Mouse (Mus musculus) brown adipose tissue, adult 24 weeks (tissue): ENCODE data around the gene Cxcl1. TPM values are rescaled to one million over a fixed set of nuclear protein-coding genes. Genes with fewer than 3 reads are reported as not detected.
"Not testable (repeated sequence)": the region's sequence is repeated elsewhere in the genome, so short reads cannot be mapped to it uniquely, and the experiment has no call there.

Experiments used
- H3K27ac ChIP-seq: fragments of 200-500 bp; replicated peaks from 2 replicates; pipeline ENCODE4 v1.5.1; 2012; ENCODE audit warnings: low read depth, mild to moderate bottlenecking, low read length
- H3K4me1 ChIP-seq: fragments of 200-500 bp; 2 replicates; pipeline ENCODE4 v1.6.1; 2012; ENCODE audit warnings: low read length, mixed read lengths; ENCODE audit not compliant: control insufficient read depth, insufficient read depth, insufficient read length
- H3K4me3 ChIP-seq: fragments of 200-500 bp; 2 replicates; pipeline ENCODE4 v1.5.1; 2012; ENCODE audit warnings: low read depth, mild to moderate bottlenecking, low read length, moderate library complexity; ENCODE audit not compliant: insufficient read depth
- polyA plus RNA-seq: library from polyadenylated mRNA; stranded (reverse); fragments of >200 nt; gene quantifications from 2 replicates; pipeline ENCODE4 v1.2.4, GENCODE M21; 2012; ENCODE audit not compliant: missing spikeins, insufficient read depth, insufficient read length

Gene Cxcl1
- polyA plus RNA-seq = 5.5 TPM in 1 of 2 replicates, not detected in the other

- H3K4me1 ChIP-seq = no peaks in the 10 kb centered on the region; the same call in 1 of the 2 replicates
- H3K4me3 ChIP-seq = peak within 1 kb of the TSS; percentile 45
- H3K27ac ChIP-seq = 0 out of 2 replicates have a peak within 1 kb of the TSS, but pooled peaks have one; percentile 40
These were observed at the start of gene Cxcl1 for GRCm38 (mm10) chr5:90890519-90891463. Gene Cxcl1, plus strand, starts transcription at chr5:90891241.

- no peak overlapping the region for H3K4me3 ChIP-seq
These were observed 47.1 kb upstream of the Cxcl1 start for GRCm38 (mm10) chr5:90843891-90844290.

GRCm38 (mm10) chr5:90850096-90850495 is 40.9 kb upstream of the Cxcl1 start:
- not testable (repeated sequence) for H3K4me3 ChIP-seq, H3K27ac ChIP-seq, H3K4me1 ChIP-seq

More at GRCm38 (mm10) chr5:90843891-90844290, 47.1 kb upstream of the Cxcl1 start:
- H3K4me1 ChIP-seq = no peaks in the 10 kb centered on the region
- H3K27ac ChIP-seq = no peak overlapping the region

GRCm38 (mm10) chr5:90851391-90851790 is 39.6 kb upstream of the Cxcl1 start:
- H3K4me1 ChIP-seq, H3K4me3 ChIP-seq, H3K27ac ChIP-seq: not testable (repeated sequence)

- H3K4me1 ChIP-seq = 0 out of 2 replicates have a peak, but pooled peaks cover 2% of the 10 kb centered on the region
- H3K27ac ChIP-seq = no peak overlapping the region
- H3K4me3 ChIP-seq = no peak overlapping the region
These were observed 37.8 kb upstream of the Cxcl1 start for GRCm38 (mm10) chr5:90853206-90853605.

- 0 out of 2 replicates have a peak, but pooled peaks cover 2% of the 10 kb centered on the region for H3K4me1 ChIP-seq
- no peak overlapping the region for H3K27ac ChIP-seq
- H3K4me3 ChIP-seq = no peak overlapping the region
These were observed 35.5 kb upstream of the Cxcl1 start for GRCm38 (mm10) chr5:90855308-90856230.

- Histone ChIP-seq H3K27ac (no peak overlapping the region), H3K4me1 (0 out of 2 replicates have a peak, but pooled peaks cover 2% of the 10 kb centered on the region), H3K4me3 (no peak overlapping the region)
These were observed 33.6 kb upstream of the Cxcl1 start for GRCm38 (mm10) chr5:90857463-90857862.

GRCm38 (mm10) chr5:90858429-90858828 is 32.6 kb upstream of the Cxcl1 start:
- Histone ChIP-seq H3K4me1 (0 out of 2 replicates have a peak, but pooled peaks cover 2% of the 10 kb centered on the region), H3K4me3 (no peak overlapping the region), H3K27ac (no peak overlapping the region)

GRCm38 (mm10) chr5:90859031-90859430 is 32.0 kb upstream of the Cxcl1 start:
- Histone ChIP-seq H3K27ac (no peak overlapping the region), H3K4me3 (no peak overlapping the region), H3K4me1 (0 out of 2 replicates have a peak, but pooled peaks cover 2% of the 10 kb centered on the region)

GRCm38 (mm10) chr5:90861876-90862375 is 29.1 kb upstream of the Cxcl1 start:
- H3K27ac ChIP-seq = no peak overlapping the region

GRCm38 (mm10) chr5:90866770-90867169 is 24.3 kb upstream of the Cxcl1 start:
- Histone ChIP-seq H3K4me3 (no peak overlapping the region), H3K27ac (no peak overlapping the region), H3K4me1 (no peaks in the 10 kb centered on the region)

More at GRCm38 (mm10) chr5:90861876-90862375, 29.1 kb upstream of the Cxcl1 start:
- Histone ChIP-seq H3K4me1 (0 out of 2 replicates have a peak, but pooled peaks cover 2% of the 10 kb centered on the region), H3K4me3 (no peak overlapping the region)

- Histone ChIP-seq H3K4me1 (peaks cover 10% of the 10 kb centered on the region; the same call in 1 of the 2 replicates), H3K27ac (no peak overlapping the region), H3K4me3 (no peak overlapping the region)
These were observed 18.7 kb upstream of the Cxcl1 start for GRCm38 (mm10) chr5:90872377-90872776.

GRCm38 (mm10) chr5:90876045-90876444 is 15.0 kb upstream of the Cxcl1 start:
- Histone ChIP-seq H3K4me3 (no peak overlapping the region), H3K27ac (peak overlapping the region; percentile 59), H3K4me1 (peaks cover 15% of the 10 kb centered on the region; the same call in 1 of the 2 replicates)

GRCm38 (mm10) chr5:90876471-90877172 is 14.4 kb upstream of the Cxcl1 start:
- H3K27ac ChIP-seq = peak overlapping the region; percentile 79

More at GRCm38 (mm10) chr5:90876471-90877172, 14.4 kb upstream of the Cxcl1 start:
- Histone ChIP-seq H3K4me1 (peaks cover 17% of the 10 kb centered on the region; the same call in 1 of the 2 replicates), H3K4me3 (no peak overlapping the region)
